19 mouse cellular contexts compared by ENCODE assay signal in genomic region chr1:63903620-63904019, GRCm38 (mm10).
DNase-seq lines count a peak whose midpoint lies in the region; ATAC-seq and TF ChIP-seq lines count a peak whose summit lies in the region.
"Had no signal": no experiment of that assay in that cellular context is flagged by ENCODE, and none has a peak within 500 bp of the region (broad histone marks: within the 10 kb centered on the region; RNA-seq: fewer than 3 reads in every experiment).

No protein-coding gene starts in this region.

- H3K4me1 ChIP-seq in heart, postnatal 0 days (ENCODE audit: control insufficient read depth, insufficient read depth): peaks cover 5% of the 10 kb centered on the region; the same call in 1 of the 2 replicates
- no peaks in the 10 kb centered on the region for H3K4me1 ChIP-seq in intestine, embryonic 16.5 days (ENCODE audit: control insufficient read depth, insufficient read depth, low read length)
- H3K4me1 ChIP-seq: embryonic facial prominence, embryonic 10.5 days; embryonic facial prominence, embryonic 12.5 days had no signal

- DNase-seq in heart, adult 11 months: peak; percentile 16
- DNase-seq in heart, postnatal 36 days: no peak
- DNase-seq in heart, postnatal 0 days (ENCODE audit: low spot score): no peak
- DNase-seq in heart, adult 8-10 months (ENCODE audit: low spot score): no peak
- DNase-seq: B cell, adult 2 months; cerebellum, adult 11-12 months; cerebellum, adult 2 months; cerebellum, adult 9-10 months; cerebellum, postnatal 25 days had no signal

- TF ChIP-seq EP300 in heart, postnatal 0 days (IDR thresholded peaks at IDR 0.05; ENCODE audit: low read depth): no peak

- H3K36me3 ChIP-seq in heart, postnatal 0 days (replicated peaks; ENCODE audit: control insufficient read depth, insufficient read depth, low read length): no peaks in the 10 kb centered on the region
- no peaks in the 10 kb centered on the region for H3K36me3 ChIP-seq in intestine, embryonic 16.5 days (ENCODE audit: control insufficient read depth, insufficient read depth, low read length)
- H3K36me3 ChIP-seq: embryonic facial prominence, embryonic 10.5 days; embryonic facial prominence, embryonic 12.5 days; forebrain, embryonic 15.5 days; G1E had no signal

- ATAC-seq in heart, postnatal 0 days (ENCODE audit: insufficient read depth, low read depth): no peak
- peak; percentile 64 for ATAC-seq in intestine, embryonic 16.5 days
- ATAC-seq: activated CD4-positive, CD25-positive, alpha-beta regulatory T cell, adult 4 months; CD4-positive, CD25-positive, alpha-beta regulatory T cell, adult 4 months; forebrain, embryonic 13.5 days; forebrain, embryonic 15.5 days; Patski had no signal

- intact Hi-C loops in heart, postnatal 36 days (cut with DNase I): no loop called here

- H3K9ac ChIP-seq in heart, postnatal 0 days (replicated peaks; ENCODE audit: low read depth, low read length): no peak overlapping the region
- H3K9ac ChIP-seq in intestine, embryonic 16.5 days (ENCODE audit: low read depth, low read length): no peak overlapping the region
- H3K9ac ChIP-seq: embryonic facial prominence, embryonic 12.5 days; forebrain, embryonic 13.5 days; forebrain, embryonic 15.5 days had no signal

- H3K4me3 ChIP-seq in heart, postnatal 0 days (ENCODE audit: low read depth, low read length): no peak overlapping the region
- no peak overlapping the region for H3K4me3 ChIP-seq in intestine, embryonic 16.5 days (ENCODE audit: low read length)
- H3K4me3 ChIP-seq: embryonic facial prominence, embryonic 10.5 days; embryonic facial prominence, embryonic 12.5 days; forebrain, embryonic 13.5 days; forebrain, embryonic 15.5 days had no signal

- no peaks in the 10 kb centered on the region for H3K9me3 ChIP-seq in heart, postnatal 0 days (replicated peaks; ENCODE audit: control insufficient read depth, low read length)
- no peaks in the 10 kb centered on the region for H3K9me3 ChIP-seq in intestine, embryonic 16.5 days (ENCODE audit: control insufficient read depth, low read length)
- H3K9me3 ChIP-seq: embryonic facial prominence, embryonic 10.5 days; embryonic facial prominence, embryonic 12.5 days; forebrain, embryonic 13.5 days; forebrain, embryonic 15.5 days; G1E had no signal

- H3K4me2 ChIP-seq in heart, postnatal 0 days (ENCODE audit: low read depth, low read length): no peak overlapping the region
- H3K4me2 ChIP-seq in intestine, embryonic 16.5 days (ENCODE audit: low read depth, low read length): no peak overlapping the region
- H3K4me2 ChIP-seq: embryonic facial prominence, embryonic 12.5 days; forebrain, embryonic 13.5 days; forebrain, embryonic 15.5 days had no signal

- no peaks in the 10 kb centered on the region for H3K27me3 ChIP-seq in heart, postnatal 0 days (ENCODE audit: control insufficient read depth, insufficient read depth, low read length)
- H3K27me3 ChIP-seq in intestine, embryonic 16.5 days (replicated peaks; ENCODE audit: control insufficient read depth, insufficient read depth, low read length): no peaks in the 10 kb centered on the region
- H3K27me3 ChIP-seq: CH12.LX; embryonic facial prominence, embryonic 12.5 days; forebrain, embryonic 13.5 days; forebrain, embryonic 15.5 days had no signal

- no peak for TF ChIP-seq CTCF in heart, postnatal 0 days (IDR thresholded peaks at IDR 0.05; ENCODE audit: low read depth)

- H3K27ac ChIP-seq in heart, postnatal 0 days (ENCODE audit: low read depth): 0 out of 2 replicates have a peak overlapping the region, but pooled peaks have one; percentile 26
- H3K27ac ChIP-seq in intestine, embryonic 16.5 days (ENCODE audit: low read length): no peak overlapping the region
- H3K27ac ChIP-seq: embryonic facial prominence, embryonic 10.5 days; embryonic facial prominence, embryonic 12.5 days; forebrain, embryonic 13.5 days; forebrain, embryonic 15.5 days had no signal

- 62% methylated on average over 4 of the region's 4 CpGs for WGBS in heart, postnatal 0 days
- 50% methylated on average over 4 of the region's 4 CpGs for WGBS in intestine, embryonic 16.5 days
